In the genomic region with DNA sequence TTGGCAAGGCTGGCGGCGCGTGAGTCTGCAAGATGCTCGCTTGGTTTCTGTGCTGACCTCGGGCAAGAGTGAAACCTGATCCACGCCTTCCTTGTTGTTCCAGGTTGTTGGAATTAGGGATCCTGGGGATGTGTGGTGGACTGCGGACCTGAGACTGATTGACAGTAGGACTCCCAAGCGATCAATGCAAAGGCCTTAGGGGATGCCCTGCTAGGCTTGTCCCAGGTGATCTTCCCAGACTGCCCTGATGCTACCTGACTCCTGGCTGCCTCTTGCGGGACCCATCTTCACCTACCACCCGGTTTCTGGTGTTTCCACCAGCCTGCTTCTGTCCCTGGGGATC, we compare ENCODE assay signal across 7 mouse cellular contexts. TPM values are rescaled to one million over a fixed set of nuclear protein-coding genes. Genes with fewer than 3 reads are reported as not detected.
DNase-seq lines count a peak whose midpoint lies in the region; ATAC-seq and TF ChIP-seq lines count a peak whose summit lies in the region.

No protein-coding gene starts in this region.

- peak overlapping the region; percentile 96 for H3K9ac ChIP-seq in lung, postnatal 0 days (replicated peaks; ENCODE audit: low read depth)
- peak overlapping the region; percentile 86 for H3K9ac ChIP-seq in limb, embryonic 12.5 days (replicated peaks)

- TF ChIP-seq POLR2A in small intestine, adult 2 months (IDR thresholded peaks at IDR 0.05; ENCODE audit: low read depth, low read length), result no peak

- no peaks in the 10 kb centered on the region for H3K27me3 ChIP-seq in lung, postnatal 0 days (replicated peaks; ENCODE audit: insufficient read depth, low read length)
- no peaks in the 10 kb centered on the region for H3K27me3 ChIP-seq in limb, embryonic 12.5 days
- H3K27me3 ChIP-seq in small intestine, adult 2 months (ENCODE audit: control insufficient read depth, insufficient read depth, low read length), result no peaks in the 10 kb centered on the region

- peak overlapping the region; percentile 97 for H3K4me3 ChIP-seq in lung, postnatal 0 days (ENCODE audit: low read depth, low read length)
- H3K4me3 ChIP-seq in limb, embryonic 12.5 days (replicated peaks), result peak overlapping the region; percentile 84
- H3K4me3 ChIP-seq in small intestine, adult 2 months (ENCODE audit: low read depth, low read length), result peak overlapping the region; percentile 88

- peak overlapping the region; percentile 80 for H3K4me2 ChIP-seq in lung, postnatal 0 days (replicated peaks; ENCODE audit: low read depth, low read length)
- H3K4me2 ChIP-seq in limb, embryonic 12.5 days, result peak overlapping the region; percentile 72

- peaks cover 6% of the 10 kb centered on the region; the same call in 1 of the 2 replicates for H3K4me1 ChIP-seq in lung, postnatal 0 days (ENCODE audit: insufficient read depth, low read depth, low read length)
- H3K4me1 ChIP-seq in limb, embryonic 12.5 days (replicated peaks), result peaks cover 7% of the 10 kb centered on the region; the same call in 1 of the 2 replicates
- peaks cover 22% of the 10 kb centered on the region; the same call in 1 of the 2 replicates for H3K4me1 ChIP-seq in small intestine, adult 2 months (ENCODE audit: control insufficient read depth, insufficient read depth, insufficient read length, low read length)

- TF ChIP-seq CTCF in lung, postnatal 0 days (IDR thresholded peaks at IDR 0.05), result no peak
- TF ChIP-seq CTCF in small intestine, adult 2 months (IDR thresholded peaks at IDR 0.05; ENCODE audit: extremely low read depth, insufficient read length, insufficient replicate concordance, low read depth, low read length), result no peak

- WGBS in lung, postnatal 0 days, result 3% methylated on average over 10 of the region's 10 CpGs
- WGBS in limb, embryonic 12.5 days, result 1% methylated on average over 10 of the region's 10 CpGs
- 1% methylated on average over 10 of the region's 10 CpGs for WGBS in small intestine, adult 2 months

- no peak for TF ChIP-seq EP300 in lung, postnatal 0 days (IDR thresholded peaks at IDR 0.05)

- no peak; the same call in 1 of the 2 replicates for ATAC-seq in lung, postnatal 0 days
- ATAC-seq in erythroid progenitor cell, adult 5-6 weeks (replicated peaks; ENCODE audit: low FRiP score, poor library complexity, severe bottlenecking), result peak; percentile 44
- ATAC-seq in limb, embryonic 12.5 days (ENCODE audit: insufficient number of reproducible peaks, insufficient read depth, low FRiP score, low TSS enrichment, low read depth), result peak; percentile 78

- no peak overlapping the region for H3K27ac ChIP-seq in lung, postnatal 0 days (ENCODE audit: low read length)
- peak overlapping the region; percentile 64; the same call in 1 of the 2 replicates for H3K27ac ChIP-seq in limb, embryonic 12.5 days
- H3K27ac ChIP-seq in small intestine, adult 2 months (ENCODE audit: insufficient read depth, low read depth, low read length), result peak overlapping the region; percentile 17; the same call in 1 of the 2 replicates

- no peaks in the 10 kb centered on the region for H3K36me3 ChIP-seq in lung, postnatal 0 days (ENCODE audit: insufficient read depth, low read length)
- H3K36me3 ChIP-seq in limb, embryonic 12.5 days, result no peaks in the 10 kb centered on the region
- H3K36me3 ChIP-seq in small intestine, adult 2 months (ENCODE audit: control insufficient read depth, insufficient read depth, low read length), result no peaks in the 10 kb centered on the region

- no peaks in the 10 kb centered on the region for H3K9me3 ChIP-seq in lung, postnatal 0 days (ENCODE audit: low read length)
- peaks cover 4% of the 10 kb centered on the region; the same call in 1 of the 2 replicates for H3K9me3 ChIP-seq in limb, embryonic 12.5 days

- no peak for DNase-seq in lung, postnatal 0 days (ENCODE audit: low spot score)
- no peak for DNase-seq in lung, postnatal 4 days
- DNase-seq in thymus, adult 18-20 months, result no peak
- no peak for DNase-seq in frontal cortex, postnatal 25 days (ENCODE audit: low spot score in 2 of 2)

RNA-seq across cellular contexts. Expression of a gene that starts 0.3 kb away (rescaled TPM):
- polyA plus RNA-seq in lung, postnatal 0 days (2015; fragmentation: Nextera tagmentation; extraction: Ambion mirVana), result 104 and 116 TPM in 2 replicates
- 11.2 and 16.8 TPM in 2 replicates for total RNA-seq in erythroid progenitor cell, adult 5-6 weeks (2015; ENCODE audit: low replicate concordance)
- 3.3 TPM in 2 replicates for total RNA-seq in erythroid progenitor cell, adult 5-6 weeks (2017; ENCODE audit: low replicate concordance)
- 109 and 110 TPM in 2 replicates for polyA plus RNA-seq in limb, embryonic 12.5 days (2016; fragmentation: Nextera tagmentation; extraction: Ambion mirVana)
- polyA plus RNA-seq in small intestine, adult 2 months (2012; rRNA removed), result 12.0 and 46.7 TPM in 2 replicates

RNA-seq across cellular contexts. Expression of a gene that starts 42.5 kb away (rescaled TPM):
- polyA plus RNA-seq in lung, postnatal 0 days (2015; fragmentation: Nextera tagmentation; extraction: Ambion mirVana), result not detected in 2 replicates
- total RNA-seq in erythroid progenitor cell, adult 5-6 weeks (2015; ENCODE audit: low replicate concordance), result not detected in 2 replicates
- not detected in 2 replicates for total RNA-seq in erythroid progenitor cell, adult 5-6 weeks (2017; ENCODE audit: low replicate concordance)
- not detected in 2 replicates for polyA plus RNA-seq in limb, embryonic 12.5 days (2016; fragmentation: Nextera tagmentation; extraction: Ambion mirVana)
- not detected in 2 replicates for polyA plus RNA-seq in small intestine, adult 2 months (2012; rRNA removed)
